Mouse (Mus musculus) kidney, adult 18-20 months (tissue): ENCODE results near the gene Gsta2.
A peak's percentile ranks its signal among the peaks of the same experiment; 100 is the strongest.
"Not testable (repeated sequence)": the region's sequence is repeated elsewhere in the genome, so short reads cannot be mapped to it uniquely, and the experiment has no call there.

Source experiments
- DNase-seq: peaks from one replicate; pipeline ENCODE4 v3.0.0; 2021

Gsta2 gene

GRCm38 (mm10) chr9:78299143-78299542 is 56.4 kb downstream of the Gsta2 start:
- DNase-seq, result not testable (repeated sequence)

- no peak for DNase-seq
Measured at GRCm38 (mm10) chr9:78298232-78298631, 57.4 kb downstream of the Gsta2 start.

GRCm38 (mm10) chr9:78296089-78296488 is 59.5 kb downstream of the Gsta2 start:
- DNase-seq, result peak; percentile 60

- peak; percentile 8 for DNase-seq
Measured at GRCm38 (mm10) chr9:78294781-78295180, 60.8 kb downstream of the Gsta2 start.

- DNase-seq, result peak; percentile 11
Measured at GRCm38 (mm10) chr9:78293683-78294082, 61.9 kb downstream of the Gsta2 start.

GRCm38 (mm10) chr9:78292462-78292861 is 63.1 kb downstream of the Gsta2 start:
- not testable (repeated sequence) for DNase-seq

GRCm38 (mm10) chr9:78289723-78290122 is 65.9 kb downstream of the Gsta2 start, which contains the start of gene Gm10639:
TSS of gene Gm10639 (plus strand) at chr9:78289923.
- not testable (repeated sequence) for DNase-seq

- not testable (repeated sequence) for DNase-seq
Measured at GRCm38 (mm10) chr9:78289063-78289462, 66.5 kb downstream of the Gsta2 start.

GRCm38 (mm10) chr9:78282002-78282711 is 73.4 kb downstream of the Gsta2 start:
- DNase-seq, result peak; percentile 59
